Mouse (Mus musculus): Measurements from ENCODE around the gene Matn1. TPM values are rescaled to one million over a fixed set of nuclear protein-coding genes. Genes with fewer than 3 reads are reported as not detected.
A peak's percentile ranks its signal among the peaks of the same experiment; 100 is the strongest.

Matn1 gene
- total and polyA plus RNA-seq, 2 experiments from 2014 or later, result not detected

- no peak overlapping the region for H3K9ac ChIP-seq (replicated peaks; ENCODE audit: low read depth, low read length)
- no peaks in the 10 kb centered on the region for H3K36me3 ChIP-seq (replicated peaks; ENCODE audit: control insufficient read depth, insufficient read depth, low read length)
- H3K4me2 ChIP-seq (ENCODE audit: low read depth, low read length), result peak overlapping the region; percentile 30; the same call in 1 of the 2 replicates
- no peaks in the 10 kb centered on the region for H3K4me1 ChIP-seq (ENCODE audit: control insufficient read depth, insufficient read depth)
- H3K27me3 ChIP-seq (ENCODE audit: control insufficient read depth, insufficient read depth, low read length), result no peaks in the 10 kb centered on the region
- TF ChIP-seq CTCF (IDR thresholded peaks at IDR 0.05; ENCODE audit: low read depth) (no peak), EP300 (IDR thresholded peaks at IDR 0.05; ENCODE audit: low read depth) (no peak)
- ATAC-seq (ENCODE audit: insufficient read depth, low read depth) (no peak), DNase-seq (ENCODE audit: low spot score) (no peak)
- peak overlapping the region; percentile 30; the same call in 1 of the 2 replicates for H3K4me3 ChIP-seq (ENCODE audit: low read depth, low read length)
- no peak overlapping the region for H3K27ac ChIP-seq (ENCODE audit: low read depth)
- H3K9me3 ChIP-seq (replicated peaks; ENCODE audit: control insufficient read depth, low read length), result no peaks in the 10 kb centered on the region
- WGBS, result 71% methylated on average over 7 of the region's 7 CpGs
Measured at GRCm38 (mm10) chr4:130915668-130916035, 28.5 kb upstream of the Matn1 start.

- Histone ChIP-seq H3K4me2 (ENCODE audit: low read depth, low read length) (no peak overlapping the region), H3K27me3 (ENCODE audit: control insufficient read depth, insufficient read depth, low read length) (no peaks in the 10 kb centered on the region), H3K9me3 (replicated peaks; ENCODE audit: control insufficient read depth, low read length) (no peaks in the 10 kb centered on the region), H3K4me1 (ENCODE audit: control insufficient read depth, insufficient read depth) (no peaks in the 10 kb centered on the region), H3K27ac (ENCODE audit: low read depth) (no peak overlapping the region), H3K9ac (replicated peaks; ENCODE audit: low read depth, low read length) (no peak overlapping the region), H3K36me3 (replicated peaks; ENCODE audit: control insufficient read depth, insufficient read depth, low read length) (no peaks in the 10 kb centered on the region), H3K4me3 (ENCODE audit: low read depth, low read length) (no peak overlapping the region)
- ATAC-seq (ENCODE audit: insufficient read depth, low read depth), result no peak
- DNase-seq (ENCODE audit: low spot score), result no peak
- 77% methylated on average over 7 of the region's 7 CpGs for WGBS
- TF ChIP-seq EP300 (IDR thresholded peaks at IDR 0.05; ENCODE audit: low read depth), result no peak
- TF ChIP-seq CTCF (IDR thresholded peaks at IDR 0.05; ENCODE audit: low read depth), result no peak
Measured at GRCm38 (mm10) chr4:130916639-130917038, 27.5 kb upstream of the Matn1 start.

- Histone ChIP-seq H3K27me3 (ENCODE audit: control insufficient read depth, insufficient read depth, low read length) (no peaks in the 10 kb centered on the region), H3K4me3 (ENCODE audit: low read depth, low read length) (no peak overlapping the region), H3K27ac (ENCODE audit: low read depth) (no peak overlapping the region), H3K4me2 (ENCODE audit: low read depth, low read length) (no peak overlapping the region), H3K36me3 (replicated peaks; ENCODE audit: control insufficient read depth, insufficient read depth, low read length) (no peaks in the 10 kb centered on the region), H3K9ac (replicated peaks; ENCODE audit: low read depth, low read length) (no peak overlapping the region), H3K4me1 (ENCODE audit: control insufficient read depth, insufficient read depth) (no peaks in the 10 kb centered on the region), H3K9me3 (replicated peaks; ENCODE audit: control insufficient read depth, low read length) (no peaks in the 10 kb centered on the region)
- ATAC-seq (ENCODE audit: insufficient read depth, low read depth) (no peak), DNase-seq (ENCODE audit: low spot score) (no peak)
- TF ChIP-seq EP300 (IDR thresholded peaks at IDR 0.05; ENCODE audit: low read depth), result no peak
- no peak for TF ChIP-seq CTCF (IDR thresholded peaks at IDR 0.05; ENCODE audit: low read depth)
- 75% methylated on average over 4 of the region's 4 CpGs for WGBS
Measured at GRCm38 (mm10) chr4:130917564-130917963, 26.6 kb upstream of the Matn1 start.

GRCm38 (mm10) chr4:130918805-130919749 lies 25.1 kb upstream of the Matn1 start:
- Histone ChIP-seq H3K4me2 (ENCODE audit: low read depth, low read length) (no peak overlapping the region; the same call in 1 of the 2 replicates), H3K9me3 (replicated peaks; ENCODE audit: control insufficient read depth, low read length) (no peaks in the 10 kb centered on the region), H3K4me3 (ENCODE audit: low read depth, low read length) (no peak overlapping the region), H3K9ac (replicated peaks; ENCODE audit: low read depth, low read length) (no peak overlapping the region), H3K4me1 (ENCODE audit: control insufficient read depth, insufficient read depth) (no peaks in the 10 kb centered on the region), H3K36me3 (replicated peaks; ENCODE audit: control insufficient read depth, insufficient read depth, low read length) (no peaks in the 10 kb centered on the region), H3K27ac (ENCODE audit: low read depth) (no peak overlapping the region), H3K27me3 (ENCODE audit: control insufficient read depth, insufficient read depth, low read length) (no peaks in the 10 kb centered on the region)
- ATAC-seq (ENCODE audit: insufficient read depth, low read depth), result 0 out of 2 replicates have a peak, but pooled peaks have one; percentile 5
- DNase-seq (ENCODE audit: low spot score), result no peak
- 61% methylated on average over 10 of the region's 10 CpGs for WGBS
- TF ChIP-seq EP300 (IDR thresholded peaks at IDR 0.05; ENCODE audit: low read depth), result no peak
- TF ChIP-seq CTCF (IDR thresholded peaks at IDR 0.05; ENCODE audit: low read depth), result no peak

- no peak overlapping the region for H3K4me3 ChIP-seq (ENCODE audit: low read depth, low read length)
- no peaks in the 10 kb centered on the region for H3K36me3 ChIP-seq (replicated peaks; ENCODE audit: control insufficient read depth, insufficient read depth, low read length)
- WGBS, result 52% methylated on average over 9 of the region's 9 CpGs
- peak; percentile 41 for DNase-seq (ENCODE audit: low spot score)
- H3K9me3 ChIP-seq (replicated peaks; ENCODE audit: control insufficient read depth, low read length), result no peaks in the 10 kb centered on the region
- H3K27ac ChIP-seq (ENCODE audit: low read depth), result no peak overlapping the region
- ATAC-seq (ENCODE audit: insufficient read depth, low read depth), result peak; percentile 12; the same call in 1 of the 2 replicates
- TF ChIP-seq EP300 (IDR thresholded peaks at IDR 0.05; ENCODE audit: low read depth) (no peak), CTCF (IDR thresholded peaks at IDR 0.05; ENCODE audit: low read depth) (no peak)
- no peaks in the 10 kb centered on the region for H3K27me3 ChIP-seq (ENCODE audit: control insufficient read depth, insufficient read depth, low read length)
- no peaks in the 10 kb centered on the region for H3K4me1 ChIP-seq (ENCODE audit: control insufficient read depth, insufficient read depth)
- H3K4me2 ChIP-seq (ENCODE audit: low read depth, low read length), result no peak overlapping the region; the same call in 1 of the 2 replicates
- no peak overlapping the region for H3K9ac ChIP-seq (replicated peaks; ENCODE audit: low read depth, low read length)
Measured at GRCm38 (mm10) chr4:130919750-130920356, 24.3 kb upstream of the Matn1 start.

Data from heart, postnatal 0 days (tissue).